Mouse (Mus musculus) lung, adult 2 months (tissue): ENCODE measurements at regions not wholly inside any gene's neighbourhood (a gene's known extent, or its start where the extent isn't known, plus 50 kb on each side); places are given as distances from the start of the nearest gene placed in this dataset.

Experiments used
- CTCF ChIP-seq: fragments of 200-500 bp; IDR thresholded peaks from 2 replicates; pipeline ENCODE4 v1.5.1; 2011; ENCODE audit warnings: mild to moderate bottlenecking, low read length, control low read depth; ENCODE audit not compliant: insufficient read depth
- POLR2A ChIP-seq: fragments of 200-500 bp; IDR thresholded peaks from 2 replicates; pipeline ENCODE4 v1.6.1; 2011; ENCODE audit warnings: low read depth, mild to moderate bottlenecking, control low read depth, low read length, borderline replicate concordance; ENCODE audit errors: extremely low read depth

GRCm38 (mm10) chr8:103337314-103337713 is 551.9 kb upstream of the Cdh11 start:
- TF ChIP-seq CTCF (no peak), POLR2A (no peak)
